Mouse (Mus musculus): ENCODE measurements around the gene Inpp4a.
A peak's percentile ranks its signal among the peaks of the same experiment; 100 is the strongest.

Gene Inpp4a

GRCm38 (mm10) chr1:37393174-37393573, 93.5 kb downstream of the Inpp4a start:
- Histone ChIP-seq H3K36me3 (ENCODE audit: insufficient read depth, low read length) (0 out of 2 replicates have a peak, but pooled peaks cover 4% of the 10 kb centered on the region), H3K4me1 (replicated peaks; ENCODE audit: low read depth, low read length) (0 out of 2 replicates have a peak, but pooled peaks cover 2% of the 10 kb centered on the region), H3K27me3 (ENCODE audit: insufficient read depth, low read length) (no peaks in the 10 kb centered on the region), H3K9me3 (ENCODE audit: low read length) (no peaks in the 10 kb centered on the region), H3K4me3 (replicated peaks; ENCODE audit: low read length) (no peak overlapping the region)
- no peak for TF ChIP-seq NANOG (IDR thresholded peaks at IDR 0.05; ENCODE audit: borderline replicate concordance, low read length)
- no peak for TF ChIP-seq CTCF (conservative IDR thresholded peaks at IDR 0.05; ENCODE audit: low read length)
- TF ChIP-seq POU5F1 (IDR thresholded peaks at IDR 0.05; ENCODE audit: borderline replicate concordance, low read length): no peak

- Histone ChIP-seq H3K9me3 (ENCODE audit: low read length) (no peaks in the 10 kb centered on the region), H3K4me3 (replicated peaks; ENCODE audit: low read length) (no peak overlapping the region), H3K27me3 (ENCODE audit: insufficient read depth, low read length) (no peaks in the 10 kb centered on the region), H3K36me3 (ENCODE audit: insufficient read depth, low read length) (0 out of 2 replicates have a peak, but pooled peaks cover 4% of the 10 kb centered on the region), H3K4me1 (replicated peaks; ENCODE audit: low read depth, low read length) (0 out of 2 replicates have a peak, but pooled peaks cover 11% of the 10 kb centered on the region)
- TF ChIP-seq POU5F1 (IDR thresholded peaks at IDR 0.05; ENCODE audit: borderline replicate concordance, low read length): no peak
- no peak for TF ChIP-seq CTCF (conservative IDR thresholded peaks at IDR 0.05; ENCODE audit: low read length)
- no peak for TF ChIP-seq NANOG (IDR thresholded peaks at IDR 0.05; ENCODE audit: borderline replicate concordance, low read length)
Measured at GRCm38 (mm10) chr1:37396481-37396880, 96.8 kb downstream of the Inpp4a start.

GRCm38 (mm10) chr1:37398961-37399360, 99.3 kb downstream of the Inpp4a start:
- Histone ChIP-seq H3K9me3 (ENCODE audit: low read length) (no peaks in the 10 kb centered on the region), H3K36me3 (ENCODE audit: insufficient read depth, low read length) (0 out of 2 replicates have a peak, but pooled peaks cover 4% of the 10 kb centered on the region), H3K4me3 (replicated peaks; ENCODE audit: low read length) (0 out of 2 replicates have a peak overlapping the region, but pooled peaks have one; percentile 32), H3K4me1 (replicated peaks; ENCODE audit: low read depth, low read length) (peaks cover 24% of the 10 kb centered on the region), H3K27me3 (ENCODE audit: insufficient read depth, low read length) (no peaks in the 10 kb centered on the region)
- TF ChIP-seq CTCF (conservative IDR thresholded peaks at IDR 0.05; ENCODE audit: low read length) (no peak), POU5F1 (IDR thresholded peaks at IDR 0.05; ENCODE audit: borderline replicate concordance, low read length) (no peak), NANOG (IDR thresholded peaks at IDR 0.05; ENCODE audit: borderline replicate concordance, low read length) (no peak)

DNA sequence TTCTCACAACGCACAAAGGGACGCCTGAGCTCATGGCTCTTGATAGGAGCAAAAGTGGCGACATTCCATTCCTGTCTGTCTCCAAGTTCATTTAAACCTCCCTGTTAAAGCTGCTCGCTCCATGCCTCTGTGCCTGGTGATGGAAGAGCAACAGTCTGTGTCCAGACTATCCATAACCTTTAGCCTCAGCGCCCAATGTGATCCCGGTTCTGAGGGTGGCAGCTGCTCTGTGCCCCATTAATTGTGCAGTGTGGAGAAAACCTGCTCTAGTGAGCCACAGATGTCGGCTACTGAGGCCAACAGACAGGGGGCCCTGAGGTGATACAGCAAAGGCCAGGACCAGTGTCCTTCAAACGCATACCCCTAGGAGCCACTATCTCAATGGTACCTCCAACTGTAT, 100.1 kb downstream of the Inpp4a start:
- Histone ChIP-seq H3K36me3 (ENCODE audit: insufficient read depth, low read length) (0 out of 2 replicates have a peak, but pooled peaks cover 4% of the 10 kb centered on the region), H3K4me3 (replicated peaks; ENCODE audit: low read length) (no peak overlapping the region), H3K4me1 (replicated peaks; ENCODE audit: low read depth, low read length) (peaks cover 24% of the 10 kb centered on the region), H3K9me3 (ENCODE audit: low read length) (no peaks in the 10 kb centered on the region), H3K27me3 (ENCODE audit: insufficient read depth, low read length) (no peaks in the 10 kb centered on the region)
- TF ChIP-seq POU5F1 (IDR thresholded peaks at IDR 0.05; ENCODE audit: borderline replicate concordance, low read length): no peak
- no peak for TF ChIP-seq NANOG (IDR thresholded peaks at IDR 0.05; ENCODE audit: borderline replicate concordance, low read length)
- no peak for TF ChIP-seq CTCF (conservative IDR thresholded peaks at IDR 0.05; ENCODE audit: low read length)

DNA sequence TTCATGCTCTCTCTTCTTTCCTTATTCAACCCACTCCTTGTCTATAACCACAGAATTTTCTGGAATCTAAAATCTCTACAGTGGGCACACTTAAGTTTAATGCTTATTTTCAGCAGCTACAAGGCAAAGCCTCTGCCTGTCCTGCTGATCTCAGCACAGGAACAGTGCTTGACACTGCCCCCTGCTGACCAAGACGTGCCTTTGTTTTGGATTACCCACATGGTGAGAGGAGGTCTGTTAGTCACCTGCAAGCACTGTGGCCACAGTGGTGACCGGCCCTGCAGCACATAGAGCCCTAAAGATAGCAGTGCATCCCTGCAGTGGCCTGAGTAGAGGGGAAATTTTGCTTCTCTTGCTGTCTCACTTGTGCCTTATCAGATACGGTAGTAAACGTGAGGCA, 102.0 kb downstream of the Inpp4a start:
- H3K4me3 ChIP-seq (replicated peaks; ENCODE audit: low read length): peak overlapping the region; percentile 66
- H3K4me1 ChIP-seq (replicated peaks; ENCODE audit: low read depth, low read length): peaks cover 24% of the 10 kb centered on the region

DNA sequence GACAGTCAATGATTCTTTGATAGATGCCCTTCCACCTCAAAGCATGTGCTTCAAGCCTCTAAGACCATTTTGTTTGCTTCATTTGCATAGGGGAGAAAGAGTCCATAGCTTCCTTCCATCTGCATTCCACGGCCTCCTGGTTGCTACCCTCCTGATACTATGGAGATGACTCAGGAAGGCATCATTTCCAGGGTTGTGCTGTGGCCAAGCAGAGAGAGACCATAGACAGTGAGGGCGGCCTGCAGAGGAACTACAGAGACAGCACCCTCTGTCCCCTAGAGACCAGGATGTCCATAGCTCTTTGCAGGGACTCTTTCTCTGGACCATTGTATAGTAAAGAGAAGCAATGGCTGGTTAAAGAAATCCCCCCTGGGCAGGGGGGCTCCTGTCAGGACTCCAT, 105.5 kb downstream of the Inpp4a start:
- no peak overlapping the region for H3K4me3 ChIP-seq (replicated peaks; ENCODE audit: low read length)
- no peak for TF ChIP-seq CTCF (conservative IDR thresholded peaks at IDR 0.05; ENCODE audit: low read length)
- TF ChIP-seq NANOG (IDR thresholded peaks at IDR 0.05; ENCODE audit: borderline replicate concordance, low read length): no peak
- TF ChIP-seq POU5F1 (IDR thresholded peaks at IDR 0.05; ENCODE audit: borderline replicate concordance, low read length): no peak
- no peaks in the 10 kb centered on the region for H3K9me3 ChIP-seq (ENCODE audit: low read length)
- H3K36me3 ChIP-seq (ENCODE audit: insufficient read depth, low read length): no peaks in the 10 kb centered on the region
- H3K27me3 ChIP-seq (ENCODE audit: insufficient read depth, low read length): no peaks in the 10 kb centered on the region
- H3K4me1 ChIP-seq (replicated peaks; ENCODE audit: low read depth, low read length): peaks cover 19% of the 10 kb centered on the region

More for the DNA sequence above, 102.0 kb downstream of the Inpp4a start:
- H3K9me3 ChIP-seq (ENCODE audit: low read length): no peaks in the 10 kb centered on the region
- TF ChIP-seq CTCF (conservative IDR thresholded peaks at IDR 0.05; ENCODE audit: low read length): peak; percentile 54
- no peak for TF ChIP-seq POU5F1 (IDR thresholded peaks at IDR 0.05; ENCODE audit: borderline replicate concordance, low read length)
- TF ChIP-seq NANOG (IDR thresholded peaks at IDR 0.05; ENCODE audit: borderline replicate concordance, low read length): no peak
- H3K27me3 ChIP-seq (ENCODE audit: insufficient read depth, low read length): no peaks in the 10 kb centered on the region
- no peaks in the 10 kb centered on the region for H3K36me3 ChIP-seq (ENCODE audit: insufficient read depth, low read length)

GRCm38 (mm10) chr1:37407228-37407627, 107.6 kb downstream of the Inpp4a start:
- no peaks in the 10 kb centered on the region for H3K36me3 ChIP-seq (ENCODE audit: insufficient read depth, low read length)
- no peak for TF ChIP-seq CTCF (conservative IDR thresholded peaks at IDR 0.05; ENCODE audit: low read length)
- TF ChIP-seq NANOG (IDR thresholded peaks at IDR 0.05; ENCODE audit: borderline replicate concordance, low read length): no peak
- no peak for TF ChIP-seq POU5F1 (IDR thresholded peaks at IDR 0.05; ENCODE audit: borderline replicate concordance, low read length)
- no peaks in the 10 kb centered on the region for H3K27me3 ChIP-seq (ENCODE audit: insufficient read depth, low read length)
- H3K4me1 ChIP-seq (replicated peaks; ENCODE audit: low read depth, low read length): peaks cover 21% of the 10 kb centered on the region
- no peaks in the 10 kb centered on the region for H3K9me3 ChIP-seq (ENCODE audit: low read length)
- no peak overlapping the region for H3K4me3 ChIP-seq (replicated peaks; ENCODE audit: low read length)

GRCm38 (mm10) chr1:37408059-37408458, 108.4 kb downstream of the Inpp4a start:
- H3K36me3 ChIP-seq (ENCODE audit: insufficient read depth, low read length): no peaks in the 10 kb centered on the region
- H3K4me3 ChIP-seq (replicated peaks; ENCODE audit: low read length): no peak overlapping the region
- peaks cover 21% of the 10 kb centered on the region for H3K4me1 ChIP-seq (replicated peaks; ENCODE audit: low read depth, low read length)
- H3K9me3 ChIP-seq (ENCODE audit: low read length): no peaks in the 10 kb centered on the region
- no peaks in the 10 kb centered on the region for H3K27me3 ChIP-seq (ENCODE audit: insufficient read depth, low read length)
- no peak for TF ChIP-seq CTCF (conservative IDR thresholded peaks at IDR 0.05; ENCODE audit: low read length)
- no peak for TF ChIP-seq NANOG (IDR thresholded peaks at IDR 0.05; ENCODE audit: borderline replicate concordance, low read length)
- TF ChIP-seq POU5F1 (IDR thresholded peaks at IDR 0.05; ENCODE audit: borderline replicate concordance, low read length): no peak

DNA sequence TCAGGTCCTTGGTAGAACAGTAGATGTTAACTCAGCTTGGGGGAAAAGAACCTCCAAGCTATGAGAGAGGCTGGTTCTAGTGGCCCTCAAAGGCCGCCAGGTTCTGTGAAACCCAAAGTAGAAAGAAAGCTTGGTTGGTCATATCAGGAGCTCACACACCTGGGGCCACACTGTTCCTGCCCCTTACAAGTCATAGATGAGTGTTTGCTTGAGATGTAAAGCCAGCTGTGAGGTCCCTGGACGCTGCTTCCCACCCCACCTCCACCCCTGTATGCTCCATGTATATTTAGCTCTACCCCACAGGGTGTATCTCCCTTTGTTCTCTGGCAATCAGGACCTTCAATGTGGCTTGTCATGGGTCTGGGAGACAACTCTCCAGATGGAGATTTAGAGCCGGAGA, 109.0 kb downstream of the Inpp4a start:
- TF ChIP-seq POU5F1 (IDR thresholded peaks at IDR 0.05; ENCODE audit: borderline replicate concordance, low read length) (no peak), NANOG (IDR thresholded peaks at IDR 0.05; ENCODE audit: borderline replicate concordance, low read length) (no peak), CTCF (conservative IDR thresholded peaks at IDR 0.05; ENCODE audit: low read length) (no peak)
- Histone ChIP-seq H3K27me3 (ENCODE audit: insufficient read depth, low read length) (no peaks in the 10 kb centered on the region), H3K9me3 (ENCODE audit: low read length) (no peaks in the 10 kb centered on the region), H3K36me3 (ENCODE audit: insufficient read depth, low read length) (no peaks in the 10 kb centered on the region), H3K4me1 (replicated peaks; ENCODE audit: low read depth, low read length) (peaks cover 24% of the 10 kb centered on the region), H3K4me3 (replicated peaks; ENCODE audit: low read length) (no peak overlapping the region)
